Mouse (Mus musculus) spleen, adult 18-20 months (tissue): Measurements from ENCODE around the gene Fgfr2.

Experiments
- DNase-seq, 2 experiments: peaks; one replicate each; pipeline ENCODE4 v3.0.0; 2022; ENCODE audit warnings: mixed read lengths in 2 of 2

The Fgfr2 gene

DNA sequence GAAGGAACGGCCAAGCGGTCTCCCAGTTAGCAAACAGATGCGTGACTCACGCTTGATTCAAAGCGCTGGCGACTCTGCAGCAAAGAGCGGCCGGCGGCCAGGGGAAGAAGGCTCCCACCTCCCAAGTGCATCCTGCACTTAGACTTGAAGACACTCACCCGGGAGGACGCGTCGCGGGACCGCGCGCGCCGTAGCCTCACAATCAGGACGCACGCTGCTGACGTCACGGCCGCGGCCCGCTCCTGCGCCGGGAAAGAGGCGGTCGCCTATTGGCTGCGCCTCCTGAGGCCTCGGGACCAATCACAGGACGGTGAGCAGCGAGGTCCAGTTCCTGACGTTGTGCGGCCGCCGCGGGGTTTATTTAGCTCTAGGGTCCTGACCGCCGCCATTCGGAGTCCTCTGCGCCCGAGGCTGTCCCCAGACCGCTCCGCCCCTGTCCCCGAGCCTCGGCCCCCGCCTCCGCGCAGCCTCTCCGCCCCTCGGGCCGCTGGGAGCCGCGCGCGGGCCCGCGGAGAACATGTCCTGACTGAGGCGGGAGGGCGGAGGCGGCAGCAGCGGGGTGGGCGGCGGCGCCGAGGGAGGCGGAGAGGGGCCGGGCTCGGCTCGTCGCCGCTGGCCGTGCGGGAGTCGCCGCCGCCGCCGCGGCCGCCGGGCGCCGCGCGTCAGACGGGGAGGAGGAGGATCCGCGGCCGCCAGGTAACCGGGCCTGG lies 192.1 kb downstream of the Fgfr2 start, which contains the start of gene Zranb1:
TSS of gene Zranb1 (plus strand) at position 293 of the 710 bp plus-strand sequence.
- DNase-seq = peak; percentile 96

DNA sequence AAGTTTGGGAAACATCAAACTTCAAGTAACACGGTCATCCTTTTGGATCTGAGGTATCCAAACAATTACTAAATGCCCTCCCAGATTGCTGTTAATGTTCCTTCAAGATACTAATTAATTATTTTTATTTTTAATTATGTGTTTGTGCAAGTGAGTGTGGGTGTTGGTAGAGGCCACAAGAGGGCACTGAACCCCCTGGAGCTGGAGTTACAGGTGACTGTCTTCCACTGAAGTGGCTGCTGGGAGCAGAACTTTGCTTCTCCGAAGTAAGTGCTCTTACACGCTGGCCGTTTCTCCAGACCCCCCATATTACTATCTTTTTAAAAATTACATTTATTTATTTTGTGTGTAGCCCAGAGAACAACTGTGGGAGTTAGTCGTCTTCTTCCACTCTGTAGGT lies 193.1 kb downstream of the Fgfr2 start:
- no peak for DNase-seq

DNA sequence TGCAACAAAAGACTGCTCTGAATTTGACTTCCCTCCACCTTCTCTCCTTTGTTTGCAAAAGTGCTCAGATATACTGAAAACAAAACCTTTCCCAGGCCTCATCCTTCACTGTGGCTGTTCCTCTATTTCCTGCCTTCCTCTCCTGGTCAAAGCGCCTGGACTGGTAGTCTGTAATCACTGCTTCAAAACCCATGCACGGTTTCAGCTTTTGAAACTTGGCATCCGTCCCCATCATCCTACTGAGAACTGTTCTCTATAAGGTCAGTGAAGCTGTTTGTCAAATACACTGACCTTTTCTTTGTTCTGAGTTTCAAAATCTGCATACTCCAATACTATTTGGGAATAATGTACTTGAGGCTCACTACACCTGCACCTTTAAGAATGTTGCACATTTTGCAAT lies 195.9 kb downstream of the Fgfr2 start:
- DNase-seq = no peak

DNA sequence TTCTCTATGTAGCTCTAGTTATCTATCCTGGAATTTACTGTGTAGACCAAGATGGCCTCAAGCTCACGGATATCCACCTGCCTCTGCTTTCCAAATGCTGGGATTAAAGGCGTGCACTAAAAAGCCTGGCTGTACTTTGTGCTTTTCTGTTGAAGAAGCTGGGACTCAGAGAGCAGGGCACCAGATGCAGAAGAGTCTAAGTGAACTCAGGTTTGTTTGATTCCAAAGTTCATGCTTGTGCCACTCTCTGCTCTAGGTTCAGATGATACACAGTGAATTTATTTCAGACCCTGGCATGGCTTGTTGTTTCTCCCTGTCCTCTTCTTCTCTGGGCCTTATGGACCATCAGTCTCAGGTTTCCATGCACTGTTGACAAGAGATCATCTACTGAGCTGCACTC lies 197.9 kb downstream of the Fgfr2 start:
- no peak for DNase-seq

DNA sequence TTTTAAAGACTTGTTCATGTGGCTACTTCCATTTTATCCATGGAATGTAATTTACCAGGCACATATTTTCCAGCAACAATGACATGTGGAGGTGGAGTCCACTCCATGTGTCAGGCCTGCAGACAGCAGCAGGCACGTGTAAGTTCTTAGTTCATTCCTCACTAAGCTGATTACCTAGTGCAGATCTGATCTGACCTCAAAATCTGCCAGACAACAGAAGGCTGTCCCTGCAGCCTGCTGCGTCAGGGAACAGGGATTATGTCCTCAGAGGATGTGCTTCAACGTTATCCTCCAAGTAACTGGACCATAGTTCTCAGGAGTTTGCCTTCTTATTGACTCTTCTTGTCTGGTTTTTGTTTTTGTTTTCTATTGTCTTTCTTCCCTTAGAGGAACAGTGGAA lies 201.2 kb downstream of the Fgfr2 start:
- DNase-seq = no peak

DNA sequence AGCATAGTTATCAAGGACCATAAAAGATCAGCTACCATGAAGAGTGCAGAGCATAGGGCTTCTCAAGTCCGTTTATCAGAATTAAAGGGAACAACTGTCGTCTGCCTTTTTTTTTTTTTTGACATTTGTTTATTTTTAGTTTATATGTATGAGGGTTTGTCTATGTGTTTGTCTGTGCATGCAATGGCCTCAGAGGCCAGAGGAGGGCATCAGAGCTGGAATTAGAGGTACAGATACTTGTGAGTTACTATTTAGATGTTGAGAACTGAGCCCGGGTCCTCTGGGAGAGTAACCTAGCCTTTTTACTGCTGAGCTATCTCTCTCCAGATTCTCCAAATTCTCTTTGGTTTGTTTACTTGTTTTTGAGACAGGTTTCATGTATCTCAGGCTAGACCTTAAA lies 219.4 kb downstream of the Fgfr2 start:
- DNase-seq = no peak

DNA sequence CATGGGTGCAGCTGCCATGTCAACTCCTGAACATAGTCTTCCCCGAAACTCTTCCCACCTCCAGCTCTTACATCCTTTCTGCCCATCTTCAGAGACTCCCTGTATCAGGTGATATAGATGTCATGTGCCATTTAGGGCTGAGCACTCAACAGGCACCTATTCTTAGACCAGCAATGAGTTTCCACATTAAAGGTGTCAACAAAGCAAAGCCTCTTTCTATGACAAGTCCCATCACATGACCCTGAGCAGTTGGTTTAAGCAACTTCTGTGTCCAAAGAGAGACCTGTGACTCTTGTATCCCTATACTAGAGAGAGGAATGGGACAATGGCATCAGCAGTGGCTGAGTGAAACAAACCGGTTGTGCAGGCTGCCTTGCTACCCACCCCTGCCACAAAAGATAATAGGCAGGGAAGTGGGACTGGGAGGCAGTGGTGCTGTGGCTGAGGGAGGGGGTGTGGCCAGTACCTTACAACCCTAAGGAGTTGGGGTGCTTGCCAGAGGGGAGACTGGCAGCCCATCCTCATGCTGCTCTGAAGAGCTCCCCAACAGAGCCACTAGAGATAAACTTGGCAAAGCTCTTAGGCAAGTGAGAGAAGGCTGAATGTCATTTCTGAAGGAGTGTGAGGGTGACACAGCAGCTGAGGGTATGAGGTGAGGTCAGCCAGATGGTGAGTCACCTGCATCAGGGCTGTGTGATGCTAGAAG lies 222.2 kb downstream of the Fgfr2 start:
- DNase-seq = no peak

DNA sequence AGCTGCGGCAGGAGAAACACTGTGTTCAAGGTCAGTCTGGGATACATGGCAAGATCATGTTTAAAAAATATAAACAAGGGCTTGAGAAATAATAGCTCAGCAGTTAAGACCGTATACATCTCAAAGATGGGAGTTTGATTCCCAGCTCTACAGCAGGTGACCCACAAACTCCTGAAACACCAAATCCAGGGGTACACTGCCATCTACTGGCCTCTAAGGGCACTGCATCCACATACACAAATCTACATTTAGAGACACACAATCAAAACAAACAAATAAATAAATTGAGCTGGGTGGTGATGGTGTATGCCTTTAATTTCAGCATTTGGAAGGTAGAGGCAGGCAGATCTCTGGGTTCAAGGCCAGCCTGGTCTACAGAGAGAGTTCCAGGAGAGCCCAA lies 224.9 kb downstream of the Fgfr2 start:
- peak in 1 of 2 experiments; percentile 45 for DNase-seq

DNA sequence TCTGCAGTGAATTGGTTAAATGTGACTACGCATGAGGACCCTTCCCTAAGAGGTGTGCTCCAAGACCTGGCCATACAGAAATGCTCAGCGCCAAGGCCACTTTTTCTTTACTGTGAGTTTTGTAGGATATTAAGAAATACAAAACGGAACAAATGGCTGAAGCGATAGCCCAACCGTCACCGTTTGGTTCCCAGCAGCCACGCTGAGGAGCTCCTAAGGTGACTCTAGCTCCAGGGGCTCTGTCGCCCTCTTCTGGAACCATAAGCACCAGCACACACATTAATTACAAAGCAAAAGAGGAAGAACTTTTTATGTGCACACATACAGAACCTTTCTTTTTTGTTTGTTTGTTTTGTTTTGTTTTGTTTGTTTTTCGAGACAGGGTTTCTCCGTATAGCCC lies 225.9 kb downstream of the Fgfr2 start:
- DNase-seq = no peak

DNA sequence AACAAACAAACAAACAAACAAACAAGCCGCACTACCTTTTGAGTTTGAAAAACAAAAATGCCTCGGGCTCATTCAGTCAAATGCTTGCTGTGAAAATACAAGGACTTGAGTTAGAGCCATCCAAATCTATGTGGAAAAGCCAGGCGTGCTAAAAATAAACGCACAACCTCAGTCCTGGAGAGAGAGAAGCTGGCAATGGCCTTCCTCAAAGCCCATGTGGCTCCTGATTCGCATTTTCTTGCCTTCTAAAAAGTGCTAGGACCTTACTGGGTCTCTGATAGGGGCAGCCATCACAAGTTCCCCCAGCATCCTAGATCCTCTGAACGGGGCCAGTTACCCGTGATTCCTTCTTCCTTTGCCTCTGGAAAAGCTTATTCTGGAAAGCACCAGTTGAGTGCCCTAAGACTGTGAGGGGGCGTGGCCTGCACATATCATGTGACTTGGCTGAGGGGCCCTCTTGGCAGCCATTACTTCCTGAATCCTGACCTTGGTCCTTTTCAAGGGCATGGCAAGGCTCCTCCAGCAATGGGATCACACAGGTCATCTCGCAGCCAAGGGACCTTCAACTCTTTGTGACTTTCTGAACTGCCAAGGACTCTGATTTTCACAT lies 226.8 kb downstream of the Fgfr2 start:
- DNase-seq = no peak

DNA sequence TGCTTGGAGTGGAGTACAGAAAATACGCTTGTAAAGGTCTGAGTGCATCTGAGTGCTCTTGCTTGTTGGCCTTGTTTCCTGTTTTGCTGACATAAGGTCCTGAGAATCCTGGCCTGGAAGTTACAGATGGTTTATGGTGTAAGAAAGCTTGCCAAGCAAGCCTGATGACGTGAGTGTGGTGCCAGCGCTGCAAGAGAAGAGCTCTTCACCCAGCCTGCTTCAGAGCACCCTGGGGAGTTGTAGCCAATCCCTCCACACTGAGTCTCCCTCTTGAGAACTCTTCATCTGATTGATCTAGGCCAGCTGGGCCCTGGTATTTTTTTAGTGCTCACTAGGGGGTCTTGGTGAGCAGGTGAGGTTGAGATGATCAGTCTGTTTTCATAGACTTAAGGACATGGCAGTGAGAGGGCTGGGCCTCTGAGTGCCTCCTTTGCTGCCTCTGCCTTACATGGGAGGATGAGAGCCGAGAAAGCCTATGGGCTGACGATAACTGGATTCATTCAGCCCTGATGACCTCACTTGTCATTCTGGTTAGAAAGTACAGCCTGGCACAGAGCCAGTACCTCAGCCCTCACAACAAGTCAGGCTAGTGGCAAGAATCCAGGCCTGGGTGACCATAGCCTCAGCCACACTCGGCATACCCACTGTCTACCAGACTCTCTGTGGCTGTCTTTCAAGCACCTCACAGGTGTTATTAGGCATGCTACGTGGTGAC lies 228.2 kb downstream of the Fgfr2 start:
- DNase-seq = no peak

DNA sequence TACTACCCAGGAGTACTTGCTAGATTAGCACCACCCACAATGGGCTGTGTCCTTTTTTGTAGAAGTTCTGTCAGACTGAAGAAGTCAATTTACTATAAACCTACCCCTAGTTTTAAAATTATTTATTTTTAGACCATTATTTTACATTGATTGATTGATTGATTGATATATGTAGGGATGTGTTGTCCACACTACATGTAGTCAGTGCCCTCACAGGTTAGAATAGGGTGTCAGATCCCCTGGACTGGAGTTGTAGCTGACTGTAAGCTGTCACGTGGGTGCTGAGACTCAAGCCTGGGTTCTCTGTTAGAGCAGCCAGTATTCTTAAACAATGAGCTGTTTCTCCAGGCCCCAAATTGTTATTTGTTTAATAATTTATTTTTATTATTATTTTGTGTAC lies 229.8 kb downstream of the Fgfr2 start:
- DNase-seq = no peak

DNA sequence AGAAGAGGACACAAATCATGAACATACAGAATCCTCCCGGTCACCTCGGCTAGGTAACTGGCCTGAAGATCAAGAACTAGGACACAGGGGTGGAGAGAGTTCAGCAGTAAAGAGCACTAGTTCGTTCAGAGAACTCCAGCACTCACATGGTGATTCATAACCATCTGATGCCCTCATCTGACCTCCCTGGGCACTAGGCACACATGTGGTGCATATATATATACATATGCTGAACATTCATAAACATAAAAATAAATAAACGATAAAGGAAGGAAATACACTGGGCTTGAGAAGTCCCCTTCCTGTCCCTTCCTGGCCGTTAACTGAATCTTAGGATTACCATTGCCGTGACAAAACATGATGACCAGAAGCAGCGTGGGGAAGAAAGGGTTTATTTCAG lies 230.3 kb downstream of the Fgfr2 start:
- DNase-seq = no peak

DNA sequence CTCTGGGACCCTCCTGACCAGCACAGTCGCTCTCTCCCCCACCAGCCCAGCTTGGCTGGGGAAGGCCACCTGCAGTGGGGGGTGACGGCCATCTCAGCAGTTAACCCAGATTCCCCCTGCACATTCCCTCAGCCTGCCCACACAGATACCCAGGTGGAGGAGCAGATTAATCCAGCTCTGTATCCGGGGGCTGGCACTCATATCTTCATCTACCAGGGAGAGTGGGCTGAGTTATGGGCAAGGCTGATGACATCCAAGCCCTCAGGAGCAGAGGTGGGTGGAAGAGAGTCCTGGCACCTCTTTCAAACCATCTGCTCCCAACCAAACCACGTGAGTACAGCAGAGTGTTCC lies 230.9 kb downstream of the Fgfr2 start:
- DNase-seq = no peak

DNA sequence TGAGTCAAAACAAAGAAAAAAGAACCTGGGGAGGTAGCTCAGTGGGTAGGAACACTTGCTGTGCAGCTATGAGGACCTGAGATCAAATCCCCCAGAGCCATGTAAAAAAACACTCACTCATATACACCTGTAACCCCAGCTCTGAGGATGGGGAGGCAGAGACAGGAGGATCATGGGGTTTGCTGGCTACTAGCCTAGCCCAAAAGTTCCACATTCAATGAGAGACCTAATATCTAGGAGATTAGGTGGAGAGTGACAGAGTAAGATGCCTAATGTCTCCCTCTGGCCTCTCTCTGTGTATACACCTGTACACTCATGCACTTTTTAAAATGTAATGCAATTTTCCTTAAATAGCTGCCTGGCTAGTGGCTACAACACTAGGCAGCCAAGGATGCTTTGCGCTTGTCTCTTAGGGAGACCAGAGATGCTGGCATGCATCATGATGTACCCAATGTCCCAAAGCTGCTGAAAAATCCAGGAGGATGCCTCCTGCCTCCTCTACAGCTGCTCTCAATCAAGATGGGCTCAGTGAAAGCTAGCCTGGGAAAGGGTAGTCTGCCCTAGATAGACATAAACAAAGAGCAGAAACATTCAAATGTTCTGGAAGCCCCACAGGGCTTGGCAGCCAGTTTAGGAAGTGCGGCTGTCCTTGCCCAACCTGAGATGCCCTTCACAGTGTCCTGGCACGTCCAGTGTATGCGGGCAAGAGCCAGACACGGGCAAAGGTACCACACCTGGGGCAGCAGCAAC lies 231.4 kb downstream of the Fgfr2 start:
- DNase-seq = no peak

DNA sequence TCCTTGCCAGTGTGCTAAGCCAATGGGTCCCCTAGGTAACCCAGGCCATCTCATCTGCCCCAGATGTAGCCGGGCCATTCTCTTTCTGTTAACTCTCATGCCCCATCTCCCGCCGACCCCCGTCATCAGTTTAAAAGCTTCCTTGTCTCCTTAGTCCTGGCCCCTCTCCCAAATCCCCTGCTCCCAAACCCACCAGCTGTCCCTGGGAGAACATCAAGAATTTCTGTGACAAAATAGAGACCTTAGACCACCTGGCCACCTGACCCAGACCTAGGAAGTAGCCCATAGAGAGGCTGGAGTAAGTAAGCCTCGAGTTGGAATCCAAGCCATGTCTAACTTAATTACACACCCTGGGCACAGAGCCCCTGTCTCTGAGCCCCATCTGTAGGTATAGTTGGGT lies 232.9 kb downstream of the Fgfr2 start:
- DNase-seq = no peak

DNA sequence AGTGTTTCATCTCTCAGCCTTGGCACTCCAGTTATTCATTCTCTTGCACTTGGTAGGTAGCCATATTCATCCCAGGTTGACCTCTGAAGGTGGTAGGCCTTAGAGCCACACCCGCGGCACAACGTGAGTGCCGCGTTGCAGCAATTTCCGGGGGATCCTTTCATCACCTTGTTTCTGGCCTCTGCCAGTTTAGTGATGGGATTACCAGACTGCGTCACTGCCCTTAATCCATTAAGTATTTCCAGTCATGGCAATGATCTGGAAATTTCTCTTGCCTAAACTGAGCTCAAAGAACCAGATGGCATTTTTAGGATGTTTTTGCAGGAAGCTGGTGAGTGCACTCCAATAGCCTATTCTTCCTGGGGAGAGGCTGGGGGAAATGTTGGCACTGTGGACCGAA lies 233.5 kb downstream of the Fgfr2 start:
- DNase-seq = no peak

DNA sequence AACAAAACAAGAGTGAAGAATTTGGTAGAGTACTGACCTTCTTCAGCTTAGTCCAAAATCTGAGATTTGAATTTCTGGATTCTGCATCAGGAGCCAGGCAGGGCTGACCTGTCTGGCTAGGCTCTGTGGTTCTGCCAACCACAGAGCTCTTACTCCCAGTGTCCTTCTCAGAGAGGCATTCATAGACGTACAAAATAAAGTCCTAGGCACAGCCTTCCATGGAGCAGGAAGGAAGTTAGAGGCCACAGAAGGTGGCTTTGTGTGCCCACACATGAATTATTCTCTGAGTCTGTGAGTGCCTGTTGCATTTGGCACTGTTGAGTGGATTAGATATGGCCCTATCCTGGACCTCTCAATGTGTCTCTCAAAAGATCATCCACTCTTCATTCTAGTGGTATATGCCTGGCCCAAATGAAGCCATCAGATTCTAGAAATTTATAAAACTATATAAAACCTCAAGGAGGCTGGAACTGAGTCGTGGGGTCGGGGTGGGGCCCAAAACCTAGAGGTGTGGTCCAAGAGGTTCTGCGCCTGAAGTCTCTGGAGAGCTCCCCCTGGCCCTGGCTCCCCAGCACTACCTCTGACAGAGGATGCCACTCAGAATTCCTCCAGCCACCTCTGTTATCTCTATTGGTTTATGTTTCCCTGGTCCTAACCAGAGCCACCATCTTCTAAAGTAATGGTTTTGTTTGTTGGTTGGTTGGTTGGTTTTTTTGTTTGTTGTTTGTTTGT lies 234.5 kb downstream of the Fgfr2 start:
- no peak for DNase-seq

DNA sequence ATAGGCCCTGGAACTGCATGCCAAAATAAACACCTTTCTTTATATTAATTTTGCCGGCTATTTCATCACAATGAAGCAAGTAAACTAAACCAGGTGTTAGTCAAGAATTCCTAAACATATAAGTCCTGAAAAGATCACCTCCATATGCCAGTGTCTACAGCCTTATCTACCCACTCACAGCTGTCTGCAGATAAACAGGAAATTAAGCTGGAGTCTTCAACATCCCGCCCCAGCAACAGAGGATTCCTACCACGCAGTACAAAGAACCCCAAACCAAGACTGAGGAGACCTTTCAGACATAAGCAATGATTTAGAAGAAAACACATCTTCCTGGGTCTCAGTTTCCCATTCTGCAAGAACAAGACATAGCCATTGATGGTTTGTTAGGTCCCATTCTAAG lies 235.1 kb downstream of the Fgfr2 start:
- DNase-seq = no peak

DNA sequence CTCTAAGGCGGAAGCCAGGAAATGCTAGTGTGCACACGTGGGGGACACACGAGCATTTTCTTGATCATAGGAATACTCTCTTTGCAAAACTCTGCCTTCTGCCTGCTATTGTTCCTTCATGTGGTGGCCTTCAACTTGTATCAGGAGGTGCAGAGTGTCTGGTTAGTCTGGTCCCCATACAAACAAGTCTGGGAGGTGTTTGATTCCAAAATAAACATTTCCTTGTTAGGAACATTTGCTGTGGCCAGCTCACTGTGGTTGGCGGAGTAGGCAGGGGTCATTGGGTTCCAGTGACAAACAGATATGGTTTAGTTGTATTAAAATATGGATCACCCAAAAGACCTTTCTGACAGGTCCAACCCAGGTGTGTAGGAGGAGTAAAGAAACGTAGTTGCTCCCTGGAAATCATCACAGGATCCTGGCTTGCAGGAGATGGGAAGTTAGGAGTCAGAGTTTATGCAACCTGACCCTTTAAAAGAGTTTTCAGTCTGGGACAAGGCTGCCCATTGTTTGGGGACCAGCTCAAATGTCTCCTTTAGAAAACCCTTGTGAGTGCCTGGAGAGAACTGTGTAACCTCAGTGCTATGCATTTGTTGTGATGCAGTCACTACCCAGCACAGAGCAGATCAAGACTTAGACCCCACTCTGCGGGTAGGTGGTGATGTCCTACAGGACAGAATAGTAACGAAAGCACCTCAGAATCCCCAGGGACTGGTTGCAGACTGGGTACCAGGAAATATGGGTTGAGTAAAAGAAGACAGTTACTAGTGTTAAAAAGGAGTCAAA lies 235.9 kb downstream of the Fgfr2 start:
- DNase-seq = no peak

DNA sequence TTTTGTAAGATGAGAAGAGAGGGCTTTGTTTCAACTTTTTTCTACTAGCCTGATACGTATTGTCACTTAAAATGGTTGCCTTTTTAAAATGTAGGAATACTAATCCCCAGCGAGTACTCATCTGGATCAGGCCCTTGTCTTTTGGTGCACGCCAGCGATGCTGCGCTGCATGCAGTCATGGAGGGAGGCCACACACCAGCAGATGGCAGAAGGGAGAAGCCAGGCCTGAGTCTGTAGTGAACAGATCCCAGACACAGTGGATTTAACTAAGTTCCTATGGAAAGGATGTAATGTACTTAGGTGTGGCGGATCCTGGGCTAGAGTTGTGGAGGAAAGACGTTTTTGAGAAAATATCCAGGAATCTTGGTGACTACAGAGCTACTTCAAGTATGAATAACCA lies 239.1 kb downstream of the Fgfr2 start:
- DNase-seq = no peak
